Mouse (Mus musculus): ENCODE measurements around the gene Rtn4. TPM values are rescaled to one million over a fixed set of nuclear protein-coding genes. Genes with fewer than 3 reads are reported as not detected.

The Rtn4 gene
- polyA plus RNA-seq, 1 experiment, result 108 TPM

DNA sequence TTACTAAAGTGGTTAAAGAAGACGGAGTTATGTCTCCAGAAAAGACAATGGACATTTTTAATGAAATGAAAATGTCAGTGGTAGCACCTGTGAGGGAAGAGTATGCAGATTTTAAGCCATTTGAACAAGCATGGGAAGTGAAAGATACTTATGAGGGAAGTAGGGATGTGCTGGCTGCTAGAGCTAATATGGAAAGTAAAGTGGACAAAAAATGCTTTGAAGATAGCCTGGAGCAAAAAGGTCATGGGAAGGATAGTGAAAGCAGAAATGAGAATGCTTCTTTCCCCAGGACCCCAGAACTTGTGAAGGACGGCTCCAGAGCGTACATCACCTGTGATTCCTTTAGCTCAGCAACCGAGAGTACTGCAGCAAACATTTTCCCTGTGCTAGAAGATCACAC is 14.1 kb downstream of the Rtn4 start:
- 86% methylated on average over 4 of the region's 4 CpGs for WGBS
- TF ChIP-seq CTCF (IDR thresholded peaks at IDR 0.05; ENCODE audit: insufficient read depth, low read length), result no peak
- no peak for TF ChIP-seq POLR2A (IDR thresholded peaks at IDR 0.05; ENCODE audit: borderline replicate concordance, extremely low read depth, low read depth, low read length)
- Histone ChIP-seq H3K4me1 (ENCODE audit: control insufficient read depth, insufficient read depth, low read length) (peaks cover 9% of the 10 kb centered on the region), H3K4me3 (replicated peaks; ENCODE audit: extremely low read depth, low read depth, low read length) (no peak overlapping the region)
- no peak for DNase-seq

DNA sequence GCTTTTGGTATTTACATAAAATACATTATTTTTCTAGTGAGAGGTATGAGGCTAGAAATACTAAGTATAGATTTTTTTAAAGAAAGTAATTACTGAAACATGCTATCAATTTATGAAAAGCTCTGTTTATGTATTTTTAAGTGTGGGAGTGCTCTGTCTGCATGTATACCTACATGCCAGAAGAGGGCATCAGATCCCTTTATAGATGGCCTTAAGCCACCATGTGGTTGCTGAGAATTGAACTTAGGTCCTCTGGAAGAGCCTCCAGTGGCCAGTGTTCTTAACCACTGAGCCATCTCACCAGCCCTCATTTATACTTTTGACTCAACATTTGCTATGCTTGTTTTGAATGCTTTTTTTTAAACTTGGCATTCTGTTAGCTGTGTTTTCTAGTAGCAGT is 16.8 kb downstream of the Rtn4 start:
- H3K4me3 ChIP-seq (replicated peaks; ENCODE audit: extremely low read depth, low read depth, low read length), result no peak overlapping the region
- no peak for TF ChIP-seq CTCF (IDR thresholded peaks at IDR 0.05; ENCODE audit: insufficient read depth, low read length)
- no peak for TF ChIP-seq POLR2A (IDR thresholded peaks at IDR 0.05; ENCODE audit: borderline replicate concordance, extremely low read depth, low read depth, low read length)

GRCm38 (mm10) chr11:29714114-29714513 is 21.4 kb downstream of the Rtn4 start:
- H3K4me1 ChIP-seq (ENCODE audit: control insufficient read depth, insufficient read depth, low read length), result peaks cover 5% of the 10 kb centered on the region
- WGBS, result 89% methylated on average over 7 of the region's 7 CpGs
- DNase-seq, result no peak
- no peak overlapping the region for H3K4me3 ChIP-seq (replicated peaks; ENCODE audit: extremely low read depth, low read depth, low read length)
- TF ChIP-seq POLR2A (IDR thresholded peaks at IDR 0.05; ENCODE audit: borderline replicate concordance, extremely low read depth, low read depth, low read length) (no peak), CTCF (IDR thresholded peaks at IDR 0.05; ENCODE audit: insufficient read depth, low read length) (no peak)

More for the DNA sequence above, 16.8 kb downstream of the Rtn4 start:
- peaks cover 4% of the 10 kb centered on the region for H3K4me1 ChIP-seq (ENCODE audit: control insufficient read depth, insufficient read depth, low read length)
- DNase-seq, result no peak

GRCm38 (mm10) chr11:29714789-29715188 is 22.0 kb downstream of the Rtn4 start:
- peak; percentile 13; the same call in 1 of the 2 replicates for TF ChIP-seq CTCF (IDR thresholded peaks at IDR 0.05; ENCODE audit: insufficient read depth, low read length)
- no peak for TF ChIP-seq POLR2A (IDR thresholded peaks at IDR 0.05; ENCODE audit: borderline replicate concordance, extremely low read depth, low read depth, low read length)
- no peak for DNase-seq
- WGBS, result 77% methylated on average over 2 of the region's 2 CpGs
- no peak overlapping the region for H3K4me3 ChIP-seq (replicated peaks; ENCODE audit: extremely low read depth, low read depth, low read length)
- H3K4me1 ChIP-seq (ENCODE audit: control insufficient read depth, insufficient read depth, low read length), result peaks cover 5% of the 10 kb centered on the region

DNA sequence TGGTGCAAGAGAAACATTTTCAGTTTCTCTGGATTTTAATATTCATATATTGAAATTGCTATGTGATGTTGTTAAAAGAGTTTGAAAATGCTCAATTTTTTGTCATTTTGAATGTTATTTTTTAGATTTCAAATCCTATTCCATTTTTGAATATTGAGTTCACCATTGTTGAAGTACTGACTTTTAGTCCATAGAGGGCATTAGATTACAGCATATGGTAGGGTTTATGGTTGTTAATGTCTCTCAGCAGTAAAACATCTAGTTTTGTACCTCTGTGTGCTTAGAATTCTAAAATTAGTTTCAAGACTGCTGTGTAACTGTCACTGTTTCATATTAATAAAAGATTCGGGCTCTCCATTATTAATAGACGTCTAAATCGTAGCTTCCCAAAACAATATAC is 22.8 kb downstream of the Rtn4 start:
- DNase-seq, result no peak
- TF ChIP-seq CTCF (IDR thresholded peaks at IDR 0.05; ENCODE audit: insufficient read depth, low read length), result no peak
- no peak for TF ChIP-seq POLR2A (IDR thresholded peaks at IDR 0.05; ENCODE audit: borderline replicate concordance, extremely low read depth, low read depth, low read length)
- H3K4me3 ChIP-seq (replicated peaks; ENCODE audit: extremely low read depth, low read depth, low read length), result no peak overlapping the region
- 80% methylated on average over 3 of the region's 3 CpGs for WGBS
- H3K4me1 ChIP-seq (ENCODE audit: control insufficient read depth, insufficient read depth, low read length), result peaks cover 5% of the 10 kb centered on the region

DNA sequence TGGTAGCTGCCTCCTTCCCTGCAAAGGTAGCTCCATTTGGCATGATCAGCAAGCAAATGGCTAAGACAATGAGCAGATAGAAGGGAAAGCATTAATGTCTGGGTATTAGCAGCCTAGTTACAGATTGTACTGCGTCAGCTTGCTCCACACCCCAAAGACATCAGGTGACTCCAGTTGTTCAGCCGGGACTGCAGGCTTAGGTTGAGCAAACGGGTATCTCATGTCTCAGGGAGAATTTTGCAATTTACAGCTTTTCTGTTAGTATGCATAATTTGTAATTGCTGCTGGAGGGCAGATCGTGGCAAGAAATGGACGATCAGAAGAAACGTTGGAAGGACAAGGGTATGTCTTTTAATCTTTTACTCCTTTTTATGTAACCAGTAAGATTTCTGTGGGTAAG is 25.8 kb downstream of the Rtn4 start:
- H3K4me3 ChIP-seq (replicated peaks; ENCODE audit: extremely low read depth, low read depth, low read length), result no peak overlapping the region
- 39% methylated on average over 6 of the region's 6 CpGs for WGBS
- no peak for DNase-seq
- H3K4me1 ChIP-seq (ENCODE audit: control insufficient read depth, insufficient read depth, low read length), result peaks cover 7% of the 10 kb centered on the region
- no peak for TF ChIP-seq CTCF (IDR thresholded peaks at IDR 0.05; ENCODE audit: insufficient read depth, low read length)
- no peak for TF ChIP-seq POLR2A (IDR thresholded peaks at IDR 0.05; ENCODE audit: borderline replicate concordance, extremely low read depth, low read depth, low read length)

GRCm38 (mm10) chr11:29719597-29719996 is 26.9 kb downstream of the Rtn4 start:
- 13% methylated on average over 1 of the region's 1 CpGs for WGBS
- TF ChIP-seq POLR2A (IDR thresholded peaks at IDR 0.05; ENCODE audit: borderline replicate concordance, extremely low read depth, low read depth, low read length) (no peak), CTCF (IDR thresholded peaks at IDR 0.05; ENCODE audit: insufficient read depth, low read length) (no peak)
- H3K4me3 ChIP-seq (replicated peaks; ENCODE audit: extremely low read depth, low read depth, low read length), result no peak overlapping the region

GRCm38 (mm10) chr11:29724213-29724612 is 31.5 kb downstream of the Rtn4 start:
- Histone ChIP-seq H3K4me3 (replicated peaks; ENCODE audit: extremely low read depth, low read depth, low read length) (no peak overlapping the region), H3K4me1 (ENCODE audit: control insufficient read depth, insufficient read depth, low read length) (peaks cover 5% of the 10 kb centered on the region; the same call in 1 of the 2 replicates)
- no peak for DNase-seq
- TF ChIP-seq CTCF (IDR thresholded peaks at IDR 0.05; ENCODE audit: insufficient read depth, low read length), result no peak
- no peak for TF ChIP-seq POLR2A (IDR thresholded peaks at IDR 0.05; ENCODE audit: borderline replicate concordance, extremely low read depth, low read depth, low read length)
- 97% methylated on average over 2 of the region's 2 CpGs for WGBS

More at GRCm38 (mm10) chr11:29719597-29719996, 26.9 kb downstream of the Rtn4 start:
- no peak for DNase-seq
- H3K4me1 ChIP-seq (ENCODE audit: control insufficient read depth, insufficient read depth, low read length), result peaks cover 7% of the 10 kb centered on the region

- DNase-seq, result no peak
- H3K4me1 ChIP-seq (ENCODE audit: control insufficient read depth, insufficient read depth, low read length), result peaks cover 5% of the 10 kb centered on the region; the same call in 1 of the 2 replicates
- TF ChIP-seq POLR2A (IDR thresholded peaks at IDR 0.05; ENCODE audit: borderline replicate concordance, extremely low read depth, low read depth, low read length), result no peak
- no peak overlapping the region for H3K4me3 ChIP-seq (replicated peaks; ENCODE audit: extremely low read depth, low read depth, low read length)
Measured at GRCm38 (mm10) chr11:29725167-29725566, 32.4 kb downstream of the Rtn4 start.

GRCm38 (mm10) chr11:29725610-29726009 is 32.9 kb downstream of the Rtn4 start:
- WGBS, result 83% methylated on average over 1 of the region's 1 CpGs

More at GRCm38 (mm10) chr11:29725610-29726009, 32.9 kb downstream of the Rtn4 start:
- H3K4me1 ChIP-seq (ENCODE audit: control insufficient read depth, insufficient read depth, low read length), result peaks cover 5% of the 10 kb centered on the region; the same call in 1 of the 2 replicates
- no peak for TF ChIP-seq CTCF (IDR thresholded peaks at IDR 0.05; ENCODE audit: insufficient read depth, low read length)
- TF ChIP-seq POLR2A (IDR thresholded peaks at IDR 0.05; ENCODE audit: borderline replicate concordance, extremely low read depth, low read depth, low read length), result no peak
- DNase-seq, result no peak
- no peak overlapping the region for H3K4me3 ChIP-seq (replicated peaks; ENCODE audit: extremely low read depth, low read depth, low read length)

Data from lung, adult 2 months (tissue).